Mouse (Mus musculus): ENCODE measurements at regions not wholly inside any gene's neighbourhood (a gene's known extent, or its start where the extent isn't known, plus 50 kb on each side); places are given as distances from the start of the nearest gene placed in this dataset. TPM values are rescaled to one million over a fixed set of nuclear protein-coding genes. Genes with fewer than 3 reads are reported as not detected.

MicroRNAs in the stretch of these regions (microRNA counts, 519-probe panel; counts per million panel counts)
- microRNA mmu-miR-802 = 582 counts per million, percentile 70 among the panel's probes with 10 or more counts

Small RNAs in the stretch of these regions (microRNA-seq; reads per million reads assigned to microRNA genes)
- not detected for gene Gm28003
- 4.2 reads per million, percentile 6 among the genes with 10 or more reads in this experiment for gene Mir802
